Mouse (Mus musculus): ENCODE data around the gene Gm28778.
"Not testable (repeated sequence)": the region's sequence is repeated elsewhere in the genome, so short reads cannot be mapped to it uniquely, and the experiment has no call there.

- TF ChIP-seq CTCF, EP300 (IDR thresholded peaks at IDR 0.05): not testable (repeated sequence)
These were observed 40.5 kb downstream of the Gm28778 start for GRCm38 (mm10) chr1:53337403-53337802.

Measured in lung, postnatal 0 days (tissue).